Mouse (Mus musculus) stomach, embryonic 16.5 days (tissue): ENCODE measurements at regions not wholly inside any gene's neighbourhood (a gene's known extent, or its start where the extent isn't known, plus 50 kb on each side); places are given as distances from the start of the nearest gene placed in this dataset.

Experiments used
- ATAC-seq: fragments of 200-750 bp; cut with Nextera tagmentation; 2 replicates; pipeline ENCODE4 v1.8.0; 2017; ENCODE audit warnings: moderate number of reproducible peaks, moderate TSS enrichment; ENCODE audit not compliant: insufficient read depth, low FRiP score
- H3K27ac ChIP-seq: fragments of 300-500 bp; sonication (generic); 2 replicates; pipeline ENCODE4 v1.5.1; 2014; ENCODE audit warnings: low read length
- H3K27me3 ChIP-seq: fragments of 300-500 bp; sonication (generic); 2 replicates; pipeline ENCODE4 v1.6.1; 2014; ENCODE audit warnings: low read length, control low read depth, mixed read lengths; ENCODE audit not compliant: control insufficient read depth, insufficient read depth
- H3K36me3 ChIP-seq: fragments of 300-500 bp; sonication (generic); 2 replicates; pipeline ENCODE4 v1.6.1; 2014; ENCODE audit warnings: low read length; ENCODE audit not compliant: control insufficient read depth, insufficient read depth
- H3K4me1 ChIP-seq: fragments of 300-500 bp; sonication (generic); 2 replicates; pipeline ENCODE4 v1.6.1; 2014; ENCODE audit warnings: low read length, control low read depth, mixed read lengths; ENCODE audit not compliant: control insufficient read depth, insufficient read depth
- H3K4me2 ChIP-seq: fragments of 300-500 bp; sonication (generic); 2 replicates; pipeline ENCODE4 v1.6.1; 2014; ENCODE audit warnings: low read depth, low read length, mixed read lengths
- H3K4me3 ChIP-seq: fragments of 300-500 bp; sonication (generic); replicated peaks from 2 replicates; pipeline ENCODE4 v1.5.1; 2014; ENCODE audit warnings: mild to moderate bottlenecking, low read length
- H3K9ac ChIP-seq: fragments of 300-500 bp; sonication (generic); 2 replicates; pipeline ENCODE4 v1.6.1; 2014; ENCODE audit warnings: low read length
- H3K9me3 ChIP-seq: fragments of 300-500 bp; sonication (generic); replicated peaks from 2 replicates; pipeline ENCODE4 v1.6.1; 2016; ENCODE audit warnings: low read length, control low read depth; ENCODE audit not compliant: control insufficient read depth
- WGBS: fragments of 180-500 bp; shearing (Covaris S2); extraction: QIAGEN DNeasy Blood & Tissue Kit; methylation state at CpG from one replicate; pipeline ENCODE4 v1.1.7; 2014; 5-methylcytosine and 5-hydroxymethylcytosine counted together

DNA sequence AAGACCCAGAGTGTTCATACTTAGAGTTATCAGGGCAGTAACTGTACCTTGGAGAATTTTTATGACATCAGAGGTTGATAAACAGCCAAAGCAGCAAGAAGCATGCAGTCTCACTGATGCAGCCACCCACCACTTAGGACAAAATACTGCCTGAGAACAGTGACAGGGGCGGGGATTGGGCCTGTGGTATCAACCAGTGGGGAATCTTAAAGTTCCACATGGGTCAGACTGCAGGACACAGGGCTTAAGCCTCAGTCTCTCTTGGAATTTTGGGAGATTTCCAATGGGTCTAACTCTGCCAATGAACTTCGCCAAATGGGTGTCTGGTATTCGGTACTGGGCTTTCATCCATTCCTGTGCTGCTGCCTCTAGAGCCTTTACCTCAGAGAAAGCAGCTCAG, 88.8 kb upstream of the Stac start:
- Histone ChIP-seq H3K4me2 (no peak overlapping the region), H3K27me3 (no peaks in the 10 kb centered on the region)
- WGBS: 72% methylated on average over 3 of the region's 3 CpGs

GRCm38 (mm10) chr9:111777433-111778135, 87.4 kb upstream of the Stac start:
- H3K36me3 ChIP-seq: no peaks in the 10 kb centered on the region
- H3K4me2 ChIP-seq: no peak overlapping the region
- H3K27ac ChIP-seq: no peak overlapping the region
- 80% methylated on average over 13 of the region's 13 CpGs for WGBS
- no peaks in the 10 kb centered on the region for H3K4me1 ChIP-seq
- H3K9ac ChIP-seq: no peak overlapping the region
- H3K4me3 ChIP-seq: no peak overlapping the region
- H3K27me3 ChIP-seq: no peaks in the 10 kb centered on the region
- ATAC-seq: no peak
- no peaks in the 10 kb centered on the region for H3K9me3 ChIP-seq

More for the DNA sequence above, 88.8 kb upstream of the Stac start:
- Histone ChIP-seq H3K9me3 (no peaks in the 10 kb centered on the region), H3K9ac (no peak overlapping the region), H3K4me1 (no peaks in the 10 kb centered on the region), H3K36me3 (no peaks in the 10 kb centered on the region), H3K27ac (no peak overlapping the region), H3K4me3 (no peak overlapping the region)
- no peak for ATAC-seq

GRCm38 (mm10) chr9:111774229-111774628, 84.1 kb upstream of the Stac start:
- 81% methylated on average over 4 of the region's 4 CpGs for WGBS
- Histone ChIP-seq H3K4me3 (no peak overlapping the region), H3K9me3 (no peaks in the 10 kb centered on the region), H3K4me2 (no peak overlapping the region), H3K27ac (no peak overlapping the region), H3K9ac (no peak overlapping the region), H3K36me3 (no peaks in the 10 kb centered on the region), H3K4me1 (no peaks in the 10 kb centered on the region), H3K27me3 (no peaks in the 10 kb centered on the region)
- ATAC-seq: no peak

GRCm38 (mm10) chr9:111762653-111763468, 72.7 kb upstream of the Stac start:
- H3K4me1 ChIP-seq: no peaks in the 10 kb centered on the region
- no peak overlapping the region for H3K27ac ChIP-seq
- no peak overlapping the region for H3K4me3 ChIP-seq
- H3K4me2 ChIP-seq: no peak overlapping the region
- no peaks in the 10 kb centered on the region for H3K27me3 ChIP-seq
- 68% methylated on average over 11 of the region's 11 CpGs for WGBS
- H3K36me3 ChIP-seq: no peaks in the 10 kb centered on the region
- H3K9me3 ChIP-seq: no peaks in the 10 kb centered on the region
- no peak overlapping the region for H3K9ac ChIP-seq
- no peak for ATAC-seq

- WGBS: 64% methylated on average over 10 of the region's 10 CpGs
- no peaks in the 10 kb centered on the region for H3K27me3 ChIP-seq
- H3K27ac ChIP-seq: no peak overlapping the region
- H3K9ac ChIP-seq: no peak overlapping the region
- no peak overlapping the region for H3K4me2 ChIP-seq
- no peaks in the 10 kb centered on the region for H3K36me3 ChIP-seq
- H3K4me1 ChIP-seq: no peaks in the 10 kb centered on the region
- no peak overlapping the region for H3K4me3 ChIP-seq
- no peaks in the 10 kb centered on the region for H3K9me3 ChIP-seq
- ATAC-seq: no peak
Measured at GRCm38 (mm10) chr9:111755235-111755634, 65.1 kb upstream of the Stac start.

DNA sequence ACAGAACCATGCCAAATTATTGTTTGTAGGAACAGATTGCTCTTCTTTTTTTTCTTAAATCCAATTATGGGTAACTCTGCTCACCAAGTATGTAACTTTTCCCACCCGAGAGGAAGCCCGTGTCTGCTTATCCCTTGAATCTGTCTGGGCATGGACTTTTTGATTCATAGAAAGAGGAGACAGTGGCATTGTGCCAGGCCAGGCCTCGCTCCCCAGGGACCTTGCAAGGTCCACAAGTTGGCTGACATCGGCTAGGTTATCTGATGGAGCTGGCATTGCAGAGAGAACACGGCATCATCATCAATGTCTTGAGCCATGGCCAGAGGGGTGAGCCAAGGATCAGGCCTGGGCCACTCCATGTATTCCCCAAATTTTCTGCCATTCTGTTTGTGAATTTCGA, 56.0 kb upstream of the Stac start:
- 73% methylated on average over 6 of the region's 6 CpGs for WGBS
- Histone ChIP-seq H3K4me1 (no peaks in the 10 kb centered on the region), H3K9ac (no peak overlapping the region), H3K27me3 (no peaks in the 10 kb centered on the region), H3K27ac (no peak overlapping the region), H3K4me2 (no peak overlapping the region), H3K36me3 (no peaks in the 10 kb centered on the region), H3K9me3 (no peaks in the 10 kb centered on the region), H3K4me3 (no peak overlapping the region)
- no peak for ATAC-seq

DNA sequence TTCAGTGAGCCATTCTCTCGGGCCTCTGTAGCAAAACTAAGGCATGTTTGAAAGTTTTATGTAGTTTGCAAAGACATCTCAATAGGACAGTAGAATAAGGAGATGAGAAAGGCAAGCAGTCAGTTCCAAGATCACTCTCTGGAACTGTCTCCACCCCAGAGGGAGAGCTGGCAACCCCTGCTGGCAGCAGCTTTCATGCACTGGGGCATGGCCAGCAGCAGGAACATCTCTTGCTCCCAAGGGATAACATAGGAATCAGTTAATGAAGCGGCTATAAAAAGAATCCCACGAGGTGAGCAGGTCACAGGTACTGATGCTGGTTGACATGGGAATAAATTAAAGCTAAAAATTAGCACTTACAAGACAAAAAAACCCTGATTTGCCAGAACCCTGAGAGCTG, 55.1 kb upstream of the Stac start:
- no peak overlapping the region for H3K4me3 ChIP-seq
- H3K36me3 ChIP-seq: no peaks in the 10 kb centered on the region
- no peak for ATAC-seq
- H3K9ac ChIP-seq: no peak overlapping the region
- H3K9me3 ChIP-seq: no peaks in the 10 kb centered on the region
- H3K27ac ChIP-seq: no peak overlapping the region
- no peaks in the 10 kb centered on the region for H3K4me1 ChIP-seq
- 46% methylated on average over 3 of the region's 3 CpGs for WGBS
- H3K27me3 ChIP-seq: no peaks in the 10 kb centered on the region
- no peak overlapping the region for H3K4me2 ChIP-seq
